Mouse (Mus musculus) T-helper 1 cell (primary cell): ENCODE results near the gene Parl.

Source experiments
- in situ Hi-C: fragments of 300-600 bp; cut with MboI, MseI; formaldehyde crosslinking; loops from one replicate; pipeline ENCODE4 v1.15.1; 2025; ENCODE audit warnings: high pct_unique_total_duplicates

Parl gene

GRCm38 (mm10) chr16:20238646-20239045 lies 63.5 kb downstream of the Parl start:
- in situ Hi-C loops, result loop anchor here (5.0 kb wide), 1 partner anchor 69 kb away; no protein-coding TSS in a partner anchor

GRCm38 (mm10) chr16:20237426-20237825 lies 64.8 kb downstream of the Parl start:
- in situ Hi-C loops, result loop anchor here (5.0 kb wide), 1 partner anchor 70 kb away; no protein-coding TSS in a partner anchor

- in situ Hi-C loops, result no loop called here
Measured at GRCm38 (mm10) chr16:20234406-20234805, 67.8 kb downstream of the Parl start.
